Mouse (Mus musculus) adrenal gland, adult 18-20 months (tissue): ENCODE measurements around the gene Ttc23l. TPM values are rescaled to one million over a fixed set of nuclear protein-coding genes. Genes with fewer than 3 reads are reported as not detected.
"Not testable (repeated sequence)": the region's sequence is repeated elsewhere in the genome, so short reads cannot be mapped to it uniquely, and the experiment has no call there.

Source experiments
- DNase-seq, 2 experiments: peaks; one replicate each; pipeline ENCODE4 v3.0.0; 2021 to 2022; ENCODE audit warnings: low spot score in 2 of 2
- long read RNA-seq, 2 experiments: library from polyadenylated mRNA; stranded (forward); transcript quantifications; one replicate each; pipeline ENCODE4 v2.0.0; 2021
- total RNA-seq, 2 experiments: library from RNA; stranded (reverse); gene quantifications; 1 replicate in 1 of 2; 2 replicates in 1 of 2; pipeline ENCODE4 v1.2.3; 2021

The Ttc23l gene
- total RNA-seq = not detected
- long read RNA-seq, experiment 1 = 0 reads
- long read RNA-seq, experiment 2 = 0 reads

GRCm38 (mm10) chr15:10558465-10558864 is at the start of gene Ttc23l:
Gene Ttc23l (minus strand): TSS chr15:10558668.
- no peak for DNase-seq

GRCm38 (mm10) chr15:10599413-10599812 is 40.9 kb upstream of the Ttc23l start:
- DNase-seq = no peak

GRCm38 (mm10) chr15:10598259-10599225 is 40.1 kb upstream of the Ttc23l start:
- no peak for DNase-seq

GRCm38 (mm10) chr15:10596871-10597270 is 38.4 kb upstream of the Ttc23l start:
- no peak for DNase-seq

- DNase-seq = no peak
Observed at GRCm38 (mm10) chr15:10595408-10595807, 36.9 kb upstream of the Ttc23l start.

- DNase-seq = no peak
Observed at GRCm38 (mm10) chr15:10594910-10595309, 36.4 kb upstream of the Ttc23l start.

- no peak for DNase-seq
Observed at GRCm38 (mm10) chr15:10593094-10593493, 34.6 kb upstream of the Ttc23l start.

- no peak for DNase-seq
Observed at GRCm38 (mm10) chr15:10586565-10586964, 28.1 kb upstream of the Ttc23l start.

GRCm38 (mm10) chr15:10584359-10585187 is 26.1 kb upstream of the Ttc23l start:
- no peak for DNase-seq

GRCm38 (mm10) chr15:10583408-10583807 is 24.9 kb upstream of the Ttc23l start:
- DNase-seq = no peak

GRCm38 (mm10) chr15:10579159-10579558 is 20.7 kb upstream of the Ttc23l start:
- DNase-seq = no peak

- no peak for DNase-seq
Observed at GRCm38 (mm10) chr15:10566486-10566885, 8.0 kb upstream of the Ttc23l start.

GRCm38 (mm10) chr15:10564201-10564600 is 5.7 kb upstream of the Ttc23l start:
- no peak for DNase-seq

- DNase-seq = no peak
Observed at GRCm38 (mm10) chr15:10562281-10562680, 3.8 kb upstream of the Ttc23l start.

GRCm38 (mm10) chr15:10560005-10560404 is 1.5 kb upstream of the Ttc23l start:
- DNase-seq = no peak

- DNase-seq = no peak
Observed at GRCm38 (mm10) chr15:10554336-10554735, 4.1 kb downstream of the Ttc23l start.

GRCm38 (mm10) chr15:10540271-10541088 is 18.0 kb downstream of the Ttc23l start:
- no peak for DNase-seq

- no peak for DNase-seq
Observed at GRCm38 (mm10) chr15:10535969-10536368, 22.5 kb downstream of the Ttc23l start.

GRCm38 (mm10) chr15:10534591-10534990 is 23.9 kb downstream of the Ttc23l start:
- no peak for DNase-seq

- not testable (repeated sequence) for DNase-seq
Observed at GRCm38 (mm10) chr15:10533361-10533760, 25.1 kb downstream of the Ttc23l start.

- DNase-seq = no peak
Observed at GRCm38 (mm10) chr15:10531352-10531751, 27.1 kb downstream of the Ttc23l start.
